Mouse (Mus musculus) testis, adult 2 months (tissue): Measurements from ENCODE around the gene Timm8a1. TPM values are rescaled to one million over a fixed set of nuclear protein-coding genes. Genes with fewer than 3 reads are reported as not detected.

Experiments used
- H3K27ac ChIP-seq: fragments of 200-500 bp; 2 replicates; pipeline ENCODE4 v1.5.1; 2012; ENCODE audit warnings: low read depth, low read length; ENCODE audit not compliant: control insufficient read depth, insufficient read depth
- H3K27me3 ChIP-seq: fragments of 200-500 bp; 2 replicates; pipeline ENCODE4 v1.6.1; 2012; ENCODE audit warnings: mild to moderate bottlenecking, low read length, moderate library complexity; ENCODE audit not compliant: control insufficient read depth, insufficient read depth
- H3K36me3 ChIP-seq: fragments of 200-500 bp; 2 replicates; pipeline ENCODE4 v1.6.1; 2012; ENCODE audit warnings: mild to moderate bottlenecking, low read length; ENCODE audit not compliant: control insufficient read depth, insufficient read depth
- H3K4me1 ChIP-seq: fragments of 200-500 bp; 2 replicates; pipeline ENCODE4 v1.6.1; 2012; ENCODE audit warnings: low read length; ENCODE audit not compliant: control insufficient read depth, insufficient read depth
- H3K4me3 ChIP-seq: fragments of 200-500 bp; 2 replicates; pipeline ENCODE4 v1.5.1; 2012; ENCODE audit warnings: low read depth, mild to moderate bottlenecking, low read length, moderate library complexity, mixed read lengths; ENCODE audit not compliant: control insufficient read depth
- CTCF ChIP-seq: fragments of 200-500 bp; IDR thresholded peaks from 2 replicates; pipeline ENCODE4 v1.5.1; 2012; ENCODE audit warnings: low read depth, mild to moderate bottlenecking, inconsistent platforms, low read length, moderate library complexity; ENCODE audit not compliant: control insufficient read depth, insufficient read depth, insufficient replicate concordance
- POLR2A ChIP-seq: fragments of 200-500 bp; IDR thresholded peaks from 2 replicates; pipeline ENCODE4 v1.6.1; 2012; ENCODE audit warnings: low read depth, mild to moderate bottlenecking, inconsistent platforms, low read length, moderate library complexity; ENCODE audit not compliant: control insufficient read depth
- polyA plus RNA-seq: library from polyadenylated mRNA; depleted of rRNA; stranded (reverse); fragments of >200 nt; gene quantifications from 2 replicates; pipeline ENCODE4 v1.2.3, GENCODE M21; 2012

The Timm8a1 gene
- polyA plus RNA-seq, 1 experiment: 0.64 TPM

GRCm38 (mm10) chrX:134582888-134583669, 41.4 kb upstream of the Timm8a1 start, which contains the start of gene Btk:
TSS of gene Btk (minus strand) at chrX:134583570.
- no peaks in the 10 kb centered on the region for H3K36me3 ChIP-seq
- H3K4me1 ChIP-seq: peaks cover 5% of the 10 kb centered on the region
- H3K4me3 ChIP-seq: no peak within 1 kb of the TSS
- H3K27ac ChIP-seq: no peak within 1 kb of the TSS
- TF ChIP-seq POLR2A (no peak), CTCF (no peak)
- no peaks in the 10 kb centered on the region for H3K27me3 ChIP-seq

- Histone ChIP-seq H3K27ac (no peak overlapping the region), H3K4me1 (peaks cover 5% of the 10 kb centered on the region), H3K36me3 (no peaks in the 10 kb centered on the region), H3K27me3 (no peaks in the 10 kb centered on the region), H3K4me3 (no peak overlapping the region)
- no peak for TF ChIP-seq CTCF
- TF ChIP-seq POLR2A: no peak
Measured at GRCm38 (mm10) chrX:134582270-134582669, 40.6 kb upstream of the Timm8a1 start.

DNA sequence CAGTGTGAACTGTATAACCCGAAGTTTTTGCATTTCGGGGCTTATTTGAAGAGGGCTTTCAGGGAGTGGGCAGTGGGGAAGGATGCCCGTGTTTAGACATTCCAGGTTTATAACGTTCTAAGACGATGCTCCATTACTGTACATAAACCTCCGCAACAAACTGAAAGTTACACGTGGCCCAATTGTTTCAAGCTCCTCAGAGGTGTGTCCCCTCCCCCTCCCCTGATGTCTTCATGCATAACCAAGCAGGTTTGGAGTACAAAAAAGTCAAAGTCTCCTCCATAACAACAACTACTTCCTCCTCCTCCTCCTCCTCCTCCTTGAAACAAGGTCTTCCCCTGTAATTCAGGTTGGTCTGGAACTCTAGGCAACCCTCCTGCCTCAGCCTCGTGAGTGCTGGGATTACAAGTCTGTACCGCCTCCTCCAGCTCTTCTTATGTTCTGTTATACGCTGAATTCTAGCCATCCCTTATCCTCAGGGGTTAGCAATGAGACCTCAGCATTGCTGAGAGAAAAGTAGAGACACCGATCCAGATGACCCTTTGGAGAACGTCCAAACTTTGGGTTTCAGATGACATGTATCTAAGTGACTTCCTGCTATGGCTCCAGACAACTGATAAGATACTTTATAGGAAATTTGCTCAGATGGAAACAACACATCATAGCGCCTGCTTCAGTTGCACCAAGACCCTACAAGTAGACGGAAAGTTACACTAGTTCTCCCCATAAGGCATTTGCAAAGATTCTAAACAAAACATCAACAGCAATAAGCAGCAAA, 39.1 kb upstream of the Timm8a1 start:
- Histone ChIP-seq H3K4me3 (no peak overlapping the region), H3K27me3 (no peaks in the 10 kb centered on the region), H3K27ac (no peak overlapping the region), H3K36me3 (no peaks in the 10 kb centered on the region), H3K4me1 (peaks cover 5% of the 10 kb centered on the region)
- TF ChIP-seq CTCF: no peak
- no peak for TF ChIP-seq POLR2A

DNA sequence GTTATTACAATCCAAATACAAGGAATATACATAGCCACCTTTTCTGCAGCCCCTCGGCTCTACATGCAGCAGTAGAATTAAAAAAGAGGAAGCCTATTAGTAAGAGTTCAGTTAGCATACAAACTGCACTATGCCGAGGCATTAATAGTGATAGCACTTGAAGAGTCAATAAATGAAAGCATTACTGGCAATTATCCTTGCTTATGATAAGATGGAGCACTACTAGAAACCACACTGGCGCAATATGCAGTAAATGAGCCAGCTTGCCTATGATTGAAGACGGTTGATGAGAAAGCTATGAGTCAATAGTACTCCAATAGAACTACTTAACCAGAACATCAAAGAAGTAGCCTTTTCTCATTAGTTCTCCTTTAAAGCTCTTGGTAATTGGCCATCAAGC, 36.2 kb upstream of the Timm8a1 start:
- Histone ChIP-seq H3K27ac (no peak overlapping the region), H3K4me1 (peaks cover 2% of the 10 kb centered on the region), H3K27me3 (no peaks in the 10 kb centered on the region), H3K36me3 (no peaks in the 10 kb centered on the region), H3K4me3 (no peak overlapping the region)
- TF ChIP-seq CTCF (no peak), POLR2A (no peak)

DNA sequence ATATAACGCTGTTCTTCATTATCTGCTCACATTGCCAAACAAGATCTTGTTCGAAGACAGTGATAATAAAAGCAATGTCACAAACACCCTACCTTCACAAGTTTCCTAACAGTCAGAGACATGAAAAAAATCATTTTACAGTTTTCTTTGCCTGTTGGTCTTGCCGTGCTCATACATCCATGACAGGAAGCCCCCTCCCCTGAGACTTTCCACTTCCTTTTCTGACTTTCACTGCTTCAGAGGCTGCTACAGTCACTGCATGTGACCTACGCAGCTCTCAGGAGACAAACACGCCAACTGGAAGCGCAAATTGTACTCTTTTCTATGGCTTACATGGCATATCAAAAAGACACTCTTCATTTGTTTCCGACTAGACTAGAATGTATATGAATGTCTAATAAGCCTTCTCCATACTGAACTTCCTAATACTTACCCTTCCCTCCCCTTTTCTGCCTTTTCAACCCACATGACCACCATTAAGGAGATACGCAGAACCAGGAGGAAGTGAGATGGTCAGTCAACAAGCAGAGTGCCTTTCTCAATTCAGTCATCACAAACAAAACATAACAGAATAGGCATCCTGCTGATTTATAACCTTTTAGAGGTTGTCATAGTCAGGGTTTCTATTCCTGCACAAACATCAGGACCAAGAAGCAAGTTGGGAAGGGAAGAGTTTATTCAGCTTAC, 25.0 kb upstream of the Timm8a1 start:
- Histone ChIP-seq H3K4me1 (no peaks in the 10 kb centered on the region), H3K36me3 (no peaks in the 10 kb centered on the region), H3K27ac (no peak overlapping the region), H3K27me3 (no peaks in the 10 kb centered on the region), H3K4me3 (no peak overlapping the region)
- TF ChIP-seq CTCF (no peak), POLR2A (no peak)

DNA sequence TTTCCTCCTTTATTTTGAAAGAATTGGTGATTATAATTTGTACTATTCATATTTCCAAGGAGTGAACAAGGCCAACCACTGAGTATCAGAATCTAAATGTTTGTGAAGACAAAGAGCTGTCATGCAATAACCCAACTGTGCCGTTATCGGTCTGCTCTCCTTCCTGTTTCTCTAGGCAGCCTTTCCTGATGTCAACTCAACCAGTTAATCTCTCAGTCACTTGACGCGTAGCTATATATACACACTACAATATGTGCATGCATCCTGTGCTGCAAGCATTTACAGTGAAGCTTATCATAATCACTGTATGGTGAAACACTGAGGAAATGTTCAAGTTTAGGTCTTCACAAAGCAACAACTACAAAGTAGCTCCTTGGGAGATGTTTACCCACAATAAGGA, 22.7 kb upstream of the Timm8a1 start:
- Histone ChIP-seq H3K27me3 (no peaks in the 10 kb centered on the region), H3K4me3 (no peak overlapping the region), H3K36me3 (no peaks in the 10 kb centered on the region), H3K27ac (no peak overlapping the region), H3K4me1 (no peaks in the 10 kb centered on the region)
- TF ChIP-seq CTCF (no peak), POLR2A (no peak)

DNA sequence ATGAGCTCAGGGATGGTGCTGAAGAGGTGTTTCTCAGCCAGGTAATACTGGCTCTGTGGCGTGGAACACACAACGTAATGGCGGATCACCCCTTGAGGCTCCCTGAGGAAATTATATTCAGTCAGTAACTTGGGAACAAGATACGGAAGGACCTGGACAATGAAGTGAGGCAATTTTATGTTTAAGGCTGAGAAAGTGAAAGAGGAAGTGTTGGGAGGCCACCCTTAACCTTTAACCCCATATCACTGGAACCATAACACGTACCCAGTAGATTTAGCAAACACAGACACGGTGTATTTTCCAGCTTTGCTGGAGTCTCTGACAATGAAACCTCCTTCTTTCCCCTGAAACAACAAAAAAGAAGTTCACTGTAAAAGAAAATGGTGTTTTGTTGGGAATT, 12.8 kb upstream of the Timm8a1 start:
- Histone ChIP-seq H3K4me1 (no peaks in the 10 kb centered on the region), H3K4me3 (no peak overlapping the region), H3K36me3 (no peaks in the 10 kb centered on the region), H3K27ac (no peak overlapping the region), H3K27me3 (no peaks in the 10 kb centered on the region)
- TF ChIP-seq CTCF (no peak), POLR2A (no peak)
